Mouse (Mus musculus): ENCODE measurements at regions not wholly inside any gene's neighbourhood (a gene's known extent, or its start where the extent isn't known, plus 50 kb on each side); places are given as distances from the start of the nearest gene placed in this dataset.

DNA sequence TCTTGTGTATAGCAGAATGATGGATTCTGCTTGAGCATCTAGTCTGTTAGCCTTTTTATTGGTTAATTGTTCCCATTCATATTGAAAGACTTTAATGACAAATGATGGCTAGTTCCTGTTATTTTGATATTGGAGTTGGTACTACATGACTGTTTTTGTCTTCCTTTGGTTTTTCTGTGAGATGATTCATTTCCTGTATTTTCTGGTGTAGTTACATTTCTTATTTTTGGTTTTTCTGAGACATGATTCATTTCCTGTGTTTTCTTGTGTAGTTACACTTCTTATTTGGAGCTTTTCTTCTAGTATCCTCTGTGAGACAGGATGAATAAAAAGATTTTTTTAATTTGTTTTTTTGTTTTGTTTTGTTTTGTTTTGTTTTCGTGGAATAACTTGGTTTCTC is 1370.8 kb downstream of the Fscb start:
- Histone ChIP-seq H3K4me3 (ENCODE audit: insufficient read depth, low read length) (no peak overlapping the region), H3K27ac (ENCODE audit: insufficient read depth, low read depth, low read length) (peak overlapping the region; percentile 47), H3K4me1 (ENCODE audit: control insufficient read depth, insufficient read depth, low read length) (no peaks in the 10 kb centered on the region)
- no peak for TF ChIP-seq CTCF (IDR thresholded peaks at IDR 0.05; ENCODE audit: low read depth, low read length)
- TF ChIP-seq POLR2A (IDR thresholded peaks at IDR 0.05; ENCODE audit: borderline replicate concordance, low read depth, low read length): no peak

All from bone marrow macrophage, adult 2 months (primary cell).